Mouse (Mus musculus) retina, embryonic 14.5 days (tissue): ENCODE measurements around the gene Grk3.
A peak's percentile ranks its signal among the peaks of the same experiment; 100 is the strongest.

Experiments used
- DNase-seq: peaks from one replicate; pipeline ENCODE4 v3.0.0-alpha.2; 2015; ENCODE audit warnings: low spot score

Grk3 gene

GRCm38 (mm10) chr5:113015236-113016061, at the start of gene Grk3:
Grk3 (minus strand) TSS chr5:113015791.
- DNase-seq: peak; percentile 66

DNA sequence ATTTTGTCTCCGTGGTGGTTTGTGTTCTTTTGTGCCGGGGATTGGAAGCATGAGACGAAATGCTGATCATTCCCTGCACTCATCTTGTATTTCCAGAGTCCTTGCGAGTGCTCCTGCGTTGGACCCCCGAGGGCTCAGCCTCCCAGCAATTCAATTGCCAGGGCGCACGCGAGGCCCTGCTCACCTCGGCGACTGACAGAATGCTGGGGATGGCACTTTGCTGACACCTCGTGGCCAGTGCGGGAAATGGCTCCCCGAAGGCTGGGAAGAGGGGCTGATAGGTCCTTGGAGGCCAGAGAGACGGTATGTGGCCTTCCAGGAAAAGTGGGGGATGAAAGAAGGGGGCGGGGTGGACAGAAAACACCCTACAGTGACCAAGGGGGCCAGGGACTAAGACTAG, 38.7 kb upstream of the Grk3 start:
- peak; percentile 89 for DNase-seq

DNA sequence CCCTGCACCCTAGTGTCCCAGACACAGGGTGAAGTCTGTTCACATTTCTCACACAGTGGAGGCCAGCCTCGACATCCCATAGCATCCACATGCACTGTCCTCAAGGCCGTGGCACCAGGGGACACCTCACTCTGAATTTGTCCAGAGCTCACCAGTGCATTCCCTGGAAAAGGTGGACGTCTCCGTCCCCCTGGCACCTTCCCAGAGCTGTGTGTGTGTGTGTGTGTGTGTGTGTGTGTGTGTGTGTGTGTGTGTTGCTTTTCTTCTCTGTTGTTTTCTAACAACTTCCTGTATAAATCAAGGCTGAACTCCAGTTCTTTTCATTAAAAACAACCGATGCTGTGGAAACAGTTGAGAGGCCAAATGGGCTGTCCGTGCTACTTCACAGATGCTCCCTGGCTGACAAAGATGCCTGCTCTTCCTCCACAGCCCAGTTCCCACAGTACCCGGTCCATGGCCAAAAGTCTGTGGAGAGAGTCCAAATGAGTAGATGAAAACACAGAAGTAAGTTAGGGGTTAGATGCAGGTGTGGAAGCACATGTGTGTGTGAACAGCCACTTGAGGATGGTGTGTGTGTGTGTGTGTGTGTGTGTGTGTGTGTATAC, 35.1 kb upstream of the Grk3 start:
- no peak for DNase-seq

DNA sequence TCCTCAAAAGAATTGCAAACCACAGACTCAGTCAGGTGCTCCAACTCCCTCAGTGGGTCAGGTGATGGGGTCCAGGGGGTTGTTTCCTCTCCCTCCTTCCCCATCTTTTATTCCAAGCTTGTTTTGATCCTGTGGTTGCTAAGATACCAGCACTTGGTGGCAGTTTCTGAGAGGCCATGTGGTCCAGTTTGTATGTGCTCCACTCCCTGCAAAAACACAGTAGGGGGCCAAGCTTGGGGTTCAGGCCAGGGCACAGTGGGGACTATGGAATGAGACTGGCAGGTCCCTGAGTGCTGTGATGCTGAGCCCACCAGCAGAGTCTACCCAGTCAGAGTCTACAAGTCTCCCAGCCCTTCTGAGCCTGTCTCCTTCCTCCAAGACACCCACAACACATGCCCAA, 34.3 kb upstream of the Grk3 start:
- peak; percentile 35 for DNase-seq

DNA sequence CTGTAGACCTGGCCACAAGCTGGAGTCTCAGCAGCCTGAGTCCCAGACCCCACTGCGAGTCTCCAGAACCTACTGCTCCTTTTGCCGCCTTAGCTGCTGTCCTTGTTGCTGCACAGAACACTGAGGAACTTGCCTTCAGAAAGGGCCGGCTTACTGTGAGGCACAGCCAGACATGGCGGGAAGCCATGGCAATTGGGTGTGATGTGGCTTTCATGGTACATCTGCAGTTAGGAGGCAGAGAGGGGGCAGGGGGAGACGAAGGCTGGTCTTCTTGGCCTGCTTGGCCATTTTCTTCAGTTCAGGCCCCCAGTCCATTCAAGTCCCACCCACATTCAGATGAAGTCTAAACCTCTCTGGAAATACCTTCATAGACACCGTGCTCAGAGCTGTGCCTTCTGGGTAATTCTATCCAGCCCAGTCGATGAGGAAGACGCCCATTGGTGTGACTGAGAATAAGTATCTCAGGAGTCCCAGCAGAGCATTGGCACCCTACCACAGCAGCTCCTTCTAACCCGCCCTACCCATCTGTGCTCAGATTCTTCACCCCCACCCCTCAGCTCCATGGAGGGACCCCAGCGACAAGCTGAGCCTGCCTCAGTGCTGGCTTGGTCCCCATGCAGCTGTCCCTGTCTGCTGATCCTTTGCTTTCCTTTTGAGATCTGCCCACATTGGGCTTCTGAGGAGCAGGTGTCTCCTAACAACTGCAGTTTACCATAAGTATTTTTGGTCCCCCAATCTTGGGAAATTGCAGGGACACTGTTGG, 30.1 kb upstream of the Grk3 start:
- no peak for DNase-seq

- no peak for DNase-seq
Measured at GRCm38 (mm10) chr5:113043531-113043930, 27.9 kb upstream of the Grk3 start.

DNA sequence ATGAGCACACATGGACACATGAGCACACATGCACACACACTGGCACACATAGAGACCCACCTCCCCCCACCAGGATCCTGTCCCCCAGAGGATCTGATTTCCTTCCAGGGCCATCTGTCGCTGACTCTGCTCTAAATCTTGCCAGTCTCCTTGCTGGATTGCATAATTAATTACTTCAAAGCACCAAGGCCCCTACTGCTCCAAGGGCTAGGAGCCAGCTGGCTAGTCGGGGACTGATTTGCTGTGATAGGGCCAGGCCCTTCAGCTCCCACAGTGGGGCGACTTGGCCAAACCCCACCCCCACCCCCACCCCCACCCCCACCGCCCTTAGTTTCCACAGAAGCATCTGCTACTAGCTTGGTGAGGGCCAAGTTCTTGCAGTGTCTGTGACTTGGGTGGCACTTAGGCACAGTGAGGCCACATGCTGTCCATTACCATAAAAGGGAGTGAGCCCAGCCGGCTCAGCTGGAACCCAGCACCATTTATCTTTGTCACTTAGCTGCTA, 26.0 kb upstream of the Grk3 start:
- peak; percentile 71 for DNase-seq

GRCm38 (mm10) chr5:113040776-113041175, 25.2 kb upstream of the Grk3 start:
- no peak for DNase-seq

- no peak for DNase-seq
Measured at GRCm38 (mm10) chr5:113038601-113039000, 23.0 kb upstream of the Grk3 start.

GRCm38 (mm10) chr5:113035094-113036047, 19.8 kb upstream of the Grk3 start:
- no peak for DNase-seq

- DNase-seq: peak; percentile 30
Measured at GRCm38 (mm10) chr5:113031201-113031754, 15.7 kb upstream of the Grk3 start.

- no peak for DNase-seq
Measured at GRCm38 (mm10) chr5:113030082-113030481, 14.5 kb upstream of the Grk3 start.

GRCm38 (mm10) chr5:113026706-113027105, 11.1 kb upstream of the Grk3 start:
- no peak for DNase-seq

GRCm38 (mm10) chr5:113024154-113024764, 8.7 kb upstream of the Grk3 start:
- peak; percentile 21 for DNase-seq

- no peak for DNase-seq
Measured at GRCm38 (mm10) chr5:113018190-113018589, 2.6 kb upstream of the Grk3 start.

GRCm38 (mm10) chr5:113017004-113017403, 1.4 kb upstream of the Grk3 start:
- DNase-seq: no peak

DNA sequence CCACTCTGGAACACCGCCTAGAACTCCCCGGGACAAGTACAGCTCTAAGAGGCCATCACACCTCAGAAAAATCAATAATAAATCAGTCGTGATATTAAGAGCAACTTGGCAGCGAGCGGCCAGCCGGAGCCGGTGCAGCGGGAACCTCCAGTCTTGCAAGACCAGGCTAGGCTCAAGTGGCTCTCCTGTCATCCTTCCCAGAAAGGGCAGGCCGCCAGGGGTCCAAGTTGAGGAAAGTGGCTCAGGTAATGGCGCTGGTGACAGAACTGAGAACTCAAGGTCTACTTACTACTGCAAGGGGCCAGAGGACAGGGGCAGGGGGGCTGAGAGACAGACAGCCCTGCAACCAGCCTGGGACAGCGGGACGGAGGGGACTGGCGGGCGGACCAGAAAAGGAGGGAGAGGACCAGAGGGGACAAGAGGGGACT, 769 bp downstream of the Grk3 start:
- DNase-seq: peak; percentile 34

DNA sequence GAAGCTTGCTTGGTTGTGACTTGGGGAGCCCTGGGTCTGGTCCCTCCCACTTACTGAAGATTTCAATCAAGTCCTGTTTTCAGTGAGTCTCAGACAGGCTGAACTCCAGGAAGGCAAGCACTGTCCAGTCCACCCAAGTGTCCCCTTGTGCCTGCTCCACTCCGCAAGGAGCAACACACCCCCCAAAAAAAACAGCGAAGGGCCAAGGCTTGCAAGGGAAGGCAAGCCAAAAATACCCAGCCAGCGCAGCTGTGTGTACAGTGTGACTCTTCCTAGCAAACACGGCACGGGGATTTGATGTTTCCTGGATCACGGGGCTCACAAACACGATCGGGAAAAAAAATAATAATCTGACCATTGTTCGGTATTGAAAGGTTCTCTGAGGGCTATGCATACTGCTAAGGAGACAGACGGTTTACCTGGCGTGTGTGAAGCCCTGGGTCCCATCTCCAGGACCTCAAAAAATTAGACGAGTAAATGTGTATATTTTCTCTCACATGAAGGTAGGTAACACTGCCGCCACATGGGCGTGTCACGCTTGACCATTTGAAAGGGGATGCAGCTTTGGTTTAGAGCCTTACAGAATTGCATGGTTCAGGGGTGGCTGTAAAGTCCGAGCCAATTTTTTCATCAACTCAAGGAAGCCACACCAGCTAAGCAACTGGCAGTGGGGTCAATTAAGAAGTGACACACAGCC, 1.3 kb downstream of the Grk3 start:
- no peak for DNase-seq

GRCm38 (mm10) chr5:113011926-113012325, 3.7 kb downstream of the Grk3 start:
- DNase-seq: no peak

DNA sequence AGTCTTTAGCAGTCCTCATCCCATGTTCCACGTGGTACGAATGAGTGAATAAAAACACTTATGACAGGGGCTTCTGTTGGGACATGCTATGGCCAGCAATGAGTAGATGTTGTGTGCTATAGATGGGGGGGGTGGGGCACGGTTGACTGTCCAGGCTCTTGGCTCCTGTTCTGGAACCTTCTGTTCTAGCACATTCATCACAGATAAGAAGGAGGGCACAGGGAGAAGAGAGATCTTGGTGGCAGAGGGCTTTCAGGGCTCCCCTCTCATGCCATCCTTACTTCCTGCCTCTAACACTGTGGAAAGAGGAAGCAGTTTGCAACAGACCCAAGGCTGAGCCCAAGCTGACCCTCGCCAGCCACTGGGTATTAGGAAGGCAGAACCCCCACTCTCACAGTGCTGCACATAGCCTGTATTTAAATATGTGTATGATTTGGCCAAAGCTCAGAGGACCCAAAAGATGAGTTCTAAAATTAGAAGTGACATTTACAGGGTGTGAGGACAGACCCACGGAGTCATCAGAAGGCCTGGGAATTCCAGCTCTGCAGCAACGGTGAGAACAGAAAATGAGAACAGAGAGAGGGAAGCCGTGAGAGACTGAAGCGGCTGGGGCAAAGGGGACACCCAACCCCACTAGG, 6.3 kb downstream of the Grk3 start:
- DNase-seq: no peak
